Mouse (Mus musculus) embryonic fibroblast, embryonic 13.5 days (primary cell): ENCODE results near the gene Ccdc51.

Experiments
- CTCF ChIP-seq: IDR thresholded peaks from 2 replicates; pipeline ENCODE4 v1.5.1; 2011; ENCODE audit warnings: mild to moderate bottlenecking, control low read depth, low read length, moderate library complexity, borderline replicate concordance; ENCODE audit not compliant: insufficient read depth
- POLR2A ChIP-seq: IDR thresholded peaks from 2 replicates; pipeline ENCODE4 v1.6.1; 2011; ENCODE audit warnings: low read depth, mild to moderate bottlenecking, control low read depth, low read length, moderate library complexity

GRCm38 (mm10) chr9:109039681-109040080 is 42.6 kb upstream of the Ccdc51 start:
- TF ChIP-seq CTCF (no peak), POLR2A (no peak)
